Mouse (Mus musculus): Measurements from ENCODE around the gene Cxcr3. TPM values are rescaled to one million over a fixed set of nuclear protein-coding genes. Genes with fewer than 3 reads are reported as not detected.

Gene Cxcr3
- polyA plus RNA-seq, 2 experiments from 2014 or later: 250 to 251 TPM

Other genes starting within 250 kb of the Cxcr3 start
- gene Taf1, start 201.5 kb downstream of the Cxcr3 start, polyA plus RNA-seq (2017; shearing (Covaris generic)): 10 to 100 TPM; 20.9 to 24.0 TPM
- 100 to 1,000 TPM; 157 to 183 TPM for gene Ogt, start 94.2 kb downstream of the Cxcr3 start, polyA plus RNA-seq (2017; shearing (Covaris generic))
- not detected for gene Gm4779, start 60.2 kb upstream of the Cxcr3 start, polyA plus RNA-seq (2017; shearing (Covaris generic))
- not detected for gene 8030474K03Rik, start 60.4 kb upstream of the Cxcr3 start, polyA plus RNA-seq (2017; shearing (Covaris generic))
- 1 to 10 TPM; 1.6 to 3.3 TPM for gene Nhsl2, start 115.1 kb upstream of the Cxcr3 start, polyA plus RNA-seq (2017; shearing (Covaris generic))

All from activated CD4-positive, CD25-positive, alpha-beta regulatory T cell, adult 4 months (primary cell).